Mouse (Mus musculus): Measurements from ENCODE around the gene Miga1. TPM values are rescaled to one million over a fixed set of nuclear protein-coding genes. Genes with fewer than 3 reads are reported as not detected.
"Not testable (repeated sequence)": the region's sequence is repeated elsewhere in the genome, so short reads cannot be mapped to it uniquely, and the experiment has no call there.

Gene Miga1
- polyA plus RNA-seq, 1 experiment from 2014 or later: 9.1 TPM

DNA sequence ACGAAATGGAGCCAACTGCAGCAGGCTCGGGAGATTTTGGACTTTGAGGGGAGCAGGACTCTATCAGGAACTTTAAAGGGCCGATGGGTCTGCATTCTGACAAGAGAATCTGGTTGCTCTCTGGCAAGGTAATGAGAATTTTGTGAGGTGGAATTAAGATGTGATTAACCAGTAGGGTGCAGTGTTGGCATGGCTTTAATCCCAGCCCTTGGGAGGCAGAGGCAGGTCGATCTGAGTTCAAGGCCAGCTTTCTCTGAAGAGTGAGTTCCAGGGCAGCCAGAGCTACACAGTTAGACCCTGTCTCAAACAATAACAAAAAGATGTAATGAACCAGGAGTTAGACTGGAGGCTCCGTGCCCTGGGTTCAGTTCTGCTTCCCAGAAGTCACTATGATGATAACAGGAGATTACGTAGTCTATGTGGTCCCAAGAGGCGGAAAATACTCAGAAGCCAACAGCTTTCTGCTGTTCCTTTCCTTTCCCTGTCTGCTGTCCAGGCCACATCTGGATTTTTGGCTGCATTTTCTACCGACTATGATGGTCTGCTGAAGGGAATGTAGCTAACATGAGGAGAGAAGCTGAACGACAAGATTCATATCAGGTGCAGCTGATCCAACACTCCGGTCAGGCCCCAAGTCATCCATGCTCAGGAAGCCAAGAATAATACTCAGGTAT lies 19.1 kb downstream of the Miga1 start:
- no peak for ATAC-seq
- no peak overlapping the region for H3K4me2 ChIP-seq
- H3K9me3 ChIP-seq (replicated peaks): no peaks in the 10 kb centered on the region
- H3K36me3 ChIP-seq: peaks cover 20% of the 10 kb centered on the region
- no peak overlapping the region for H3K27ac ChIP-seq
- H3K4me3 ChIP-seq: no peak overlapping the region
- H3K27me3 ChIP-seq (replicated peaks): no peaks in the 10 kb centered on the region
- peaks cover 8% of the 10 kb centered on the region for H3K4me1 ChIP-seq
- no peak overlapping the region for H3K9ac ChIP-seq
- WGBS (ENCODE audit: insufficient replicate concordance): 81% methylated on average over 10 of the region's 10 CpGs

GRCm38 (mm10) chr3:152316447-152317173 lies 23.6 kb downstream of the Miga1 start:
- not testable (repeated sequence) for ATAC-seq; H3K27ac ChIP-seq; H3K4me2 ChIP-seq; H3K9me3 ChIP-seq (replicated peaks); H3K4me3 ChIP-seq; H3K9ac ChIP-seq; H3K27me3 ChIP-seq (replicated peaks); H3K4me1 ChIP-seq
- 55% methylated on average over 9 of the region's 9 CpGs for WGBS (ENCODE audit: insufficient replicate concordance)
- H3K36me3 ChIP-seq: peaks cover 29% of the 10 kb centered on the region

DNA sequence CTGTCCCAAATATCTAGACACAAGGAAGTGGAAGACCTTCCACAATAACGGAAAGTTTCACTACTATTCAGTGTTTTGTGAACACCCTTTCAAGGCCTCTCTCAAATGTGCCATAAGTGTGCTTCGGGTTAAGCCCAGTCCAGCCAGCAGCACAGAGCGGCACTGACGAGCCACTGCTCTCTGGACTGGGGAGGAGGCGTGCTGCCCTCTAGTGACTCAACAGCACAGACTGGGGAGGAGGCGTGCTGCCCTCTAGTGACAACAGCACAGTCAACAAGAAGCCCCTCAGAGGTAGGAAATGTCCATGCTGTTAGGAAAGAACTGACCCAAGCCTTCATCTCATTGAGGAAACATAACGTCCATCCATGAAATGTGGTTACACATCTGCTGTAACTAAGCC lies 24.6 kb downstream of the Miga1 start:
- ATAC-seq: peak; percentile 82
- Histone ChIP-seq H3K4me2 (no peak overlapping the region), H3K9ac (no peak overlapping the region), H3K36me3 (peaks cover 23% of the 10 kb centered on the region), H3K27me3 (replicated peaks) (no peaks in the 10 kb centered on the region), H3K4me3 (no peak overlapping the region), H3K9me3 (replicated peaks) (no peaks in the 10 kb centered on the region), H3K4me1 (peaks cover 8% of the 10 kb centered on the region), H3K27ac (no peak overlapping the region)
- 14% methylated on average over 7 of the region's 7 CpGs for WGBS (ENCODE audit: insufficient replicate concordance)

DNA sequence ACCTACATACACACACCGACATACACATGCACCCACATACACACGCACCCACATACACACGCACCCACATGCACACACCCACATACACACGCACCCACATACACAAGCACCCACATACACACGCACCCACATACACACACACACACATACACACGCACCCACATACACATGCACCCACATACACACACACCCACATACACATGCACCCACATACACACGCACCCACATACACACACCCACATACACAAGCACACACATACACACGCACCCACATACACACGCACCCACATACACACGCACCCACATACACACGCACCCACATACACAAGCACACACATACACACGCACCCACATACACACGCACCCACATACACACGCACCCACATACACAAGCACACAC lies 25.5 kb downstream of the Miga1 start:
- H3K9ac ChIP-seq; H3K4me2 ChIP-seq; H3K27me3 ChIP-seq (replicated peaks); ATAC-seq; H3K4me3 ChIP-seq; H3K27ac ChIP-seq; H3K9me3 ChIP-seq (replicated peaks): not testable (repeated sequence)
- Histone ChIP-seq H3K4me1 (peaks cover 14% of the 10 kb centered on the region), H3K36me3 (peaks cover 24% of the 10 kb centered on the region)
- 72% methylated on average over 14 of the region's 14 CpGs for WGBS (ENCODE audit: insufficient replicate concordance)

GRCm38 (mm10) chr3:152309250-152309645 lies 31.0 kb downstream of the Miga1 start:
- H3K4me1 ChIP-seq: peaks cover 19% of the 10 kb centered on the region
- peaks cover 36% of the 10 kb centered on the region for H3K36me3 ChIP-seq
- H3K27me3 ChIP-seq (replicated peaks): no peaks in the 10 kb centered on the region
- no peak overlapping the region for H3K4me2 ChIP-seq
- peak overlapping the region; percentile 27 for H3K27ac ChIP-seq
- no peak overlapping the region for H3K4me3 ChIP-seq
- H3K9ac ChIP-seq: no peak overlapping the region
- 82% methylated on average over 9 of the region's 9 CpGs for WGBS (ENCODE audit: insufficient replicate concordance)
- H3K9me3 ChIP-seq (replicated peaks): no peaks in the 10 kb centered on the region
- ATAC-seq: 0 out of 2 replicates have a peak, but pooled peaks have one; percentile 6

DNA sequence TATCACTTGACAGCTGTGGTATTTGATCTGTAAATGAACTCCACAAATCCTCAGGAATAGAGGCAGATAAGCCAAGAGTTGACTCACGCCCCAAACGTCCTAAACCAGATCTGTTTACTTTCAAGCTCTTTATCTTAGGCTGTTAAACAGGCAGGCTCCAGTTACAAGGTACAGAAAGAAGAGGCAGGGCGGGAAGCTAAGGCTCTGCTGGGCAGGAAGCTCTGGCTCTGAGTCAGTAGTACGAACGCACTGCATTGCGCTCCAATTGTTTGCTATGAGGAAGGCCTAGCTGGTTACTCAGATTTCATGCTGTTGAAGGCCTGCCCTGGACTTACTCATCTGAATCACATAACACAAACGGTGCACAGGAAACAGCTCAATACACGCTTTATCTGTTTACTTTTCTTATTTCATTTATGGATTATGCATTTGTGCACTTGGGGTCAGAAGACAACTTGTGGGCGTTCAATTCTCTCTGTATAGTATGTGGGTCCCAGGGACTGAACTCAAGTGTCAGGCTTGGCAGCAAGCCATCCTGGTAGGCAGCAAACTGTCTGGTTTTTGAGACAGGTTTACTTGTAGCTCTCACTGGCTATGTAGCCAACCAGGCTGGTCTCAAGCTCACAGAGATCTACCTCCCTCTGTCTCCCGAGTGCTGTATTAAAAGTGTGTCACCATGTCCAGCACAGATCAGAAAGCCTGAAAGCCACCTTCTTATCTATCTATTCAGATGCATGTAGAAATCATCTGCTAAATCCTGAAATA lies 31.5 kb downstream of the Miga1 start:
- H3K4me3 ChIP-seq: no peak overlapping the region
- ATAC-seq: peak; percentile 76
- peaks cover 19% of the 10 kb centered on the region for H3K4me1 ChIP-seq
- no peak overlapping the region for H3K4me2 ChIP-seq
- no peaks in the 10 kb centered on the region for H3K27me3 ChIP-seq (replicated peaks)
- H3K27ac ChIP-seq: peak overlapping the region; percentile 27
- H3K9me3 ChIP-seq (replicated peaks): no peaks in the 10 kb centered on the region
- 0 out of 2 replicates have a peak overlapping the region, but pooled peaks have one; percentile 4 for H3K9ac ChIP-seq
- 42% methylated on average over 10 of the region's 10 CpGs for WGBS (ENCODE audit: insufficient replicate concordance)
- H3K36me3 ChIP-seq: peaks cover 36% of the 10 kb centered on the region

GRCm38 (mm10) chr3:152305971-152306370 lies 34.2 kb downstream of the Miga1 start:
- no peak overlapping the region for H3K4me2 ChIP-seq
- H3K4me1 ChIP-seq: peaks cover 19% of the 10 kb centered on the region
- no peak overlapping the region for H3K4me3 ChIP-seq
- H3K27ac ChIP-seq: no peak overlapping the region
- 75% methylated on average over 4 of the region's 4 CpGs for WGBS (ENCODE audit: insufficient replicate concordance)
- no peak overlapping the region for H3K9ac ChIP-seq
- ATAC-seq: no peak
- no peaks in the 10 kb centered on the region for H3K27me3 ChIP-seq (replicated peaks)
- H3K9me3 ChIP-seq (replicated peaks): no peaks in the 10 kb centered on the region
- H3K36me3 ChIP-seq: peaks cover 35% of the 10 kb centered on the region

DNA sequence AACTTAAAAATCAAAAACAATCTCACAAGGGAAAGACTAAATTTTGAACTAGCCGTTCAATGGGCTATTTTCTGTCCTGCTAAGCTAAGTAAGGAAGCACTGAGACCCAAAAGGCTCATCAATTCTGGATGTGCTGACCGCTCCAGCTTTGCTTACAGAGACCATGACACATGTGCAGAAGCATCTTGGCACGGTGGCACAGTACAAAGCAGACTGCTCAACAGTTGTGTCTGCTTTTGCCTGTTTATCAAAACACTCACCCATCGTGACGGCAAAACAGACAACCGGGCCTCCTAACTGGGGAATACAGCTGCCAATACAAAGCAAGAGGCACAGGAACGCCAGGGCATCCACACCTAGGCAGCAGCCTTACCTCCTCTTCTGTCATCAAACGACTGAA lies 35.1 kb downstream of the Miga1 start:
- no peak overlapping the region for H3K27ac ChIP-seq

GRCm38 (mm10) chr3:152304093-152304815 lies 36.0 kb downstream of the Miga1 start:
- Histone ChIP-seq H3K27ac (peak overlapping the region; percentile 40), H3K36me3 (peaks cover 32% of the 10 kb centered on the region), H3K4me3 (no peak overlapping the region), H3K9ac (no peak overlapping the region), H3K4me2 (no peak overlapping the region), H3K9me3 (replicated peaks) (no peaks in the 10 kb centered on the region), H3K27me3 (replicated peaks) (no peaks in the 10 kb centered on the region), H3K4me1 (peaks cover 9% of the 10 kb centered on the region)
- WGBS (ENCODE audit: insufficient replicate concordance): 68% methylated on average over 6 of the region's 6 CpGs
- ATAC-seq: no peak

More for the DNA sequence above, 35.1 kb downstream of the Miga1 start:
- Histone ChIP-seq H3K4me3 (no peak overlapping the region), H3K36me3 (peaks cover 32% of the 10 kb centered on the region), H3K9ac (no peak overlapping the region), H3K4me2 (no peak overlapping the region), H3K9me3 (replicated peaks) (no peaks in the 10 kb centered on the region), H3K4me1 (peaks cover 17% of the 10 kb centered on the region), H3K27me3 (replicated peaks) (no peaks in the 10 kb centered on the region)
- WGBS (ENCODE audit: insufficient replicate concordance): 73% methylated on average over 8 of the region's 8 CpGs
- no peak for ATAC-seq

GRCm38 (mm10) chr3:152302991-152303390 lies 37.2 kb downstream of the Miga1 start:
- Histone ChIP-seq H3K4me1 (no peaks in the 10 kb centered on the region), H3K27me3 (replicated peaks) (no peaks in the 10 kb centered on the region), H3K27ac (no peak overlapping the region), H3K4me2 (no peak overlapping the region), H3K9me3 (replicated peaks) (no peaks in the 10 kb centered on the region), H3K4me3 (no peak overlapping the region), H3K9ac (no peak overlapping the region), H3K36me3 (peaks cover 32% of the 10 kb centered on the region)
- 75% methylated on average over 9 of the region's 9 CpGs for WGBS (ENCODE audit: insufficient replicate concordance)
- ATAC-seq: no peak

GRCm38 (mm10) chr3:152300376-152301337 lies 39.5 kb downstream of the Miga1 start:
- H3K27ac ChIP-seq: no peak overlapping the region
- no peak overlapping the region for H3K4me3 ChIP-seq
- no peak overlapping the region for H3K4me2 ChIP-seq
- no peak overlapping the region for H3K9ac ChIP-seq
- H3K36me3 ChIP-seq: peaks cover 49% of the 10 kb centered on the region
- no peaks in the 10 kb centered on the region for H3K9me3 ChIP-seq (replicated peaks)
- no peaks in the 10 kb centered on the region for H3K4me1 ChIP-seq
- H3K27me3 ChIP-seq (replicated peaks): no peaks in the 10 kb centered on the region
- no peak for ATAC-seq
- WGBS (ENCODE audit: insufficient replicate concordance): 83% methylated on average over 14 of the region's 14 CpGs

Data from liver, embryonic 12.5 days (tissue).